Mouse (Mus musculus) retina, embryonic 14.5 days (tissue): ENCODE results near the gene Ptprn2.
A peak's percentile ranks its signal among the peaks of the same experiment; 100 is the strongest.

Experiments
- DNase-seq: peaks from one replicate; pipeline ENCODE4 v3.0.0-alpha.2; 2015; ENCODE audit warnings: low spot score

Gene Ptprn2

GRCm38 (mm10) chr12:116892584-116892983, 407.1 kb downstream of the Ptprn2 start:
- DNase-seq: no peak

GRCm38 (mm10) chr12:116896651-116897050, 411.1 kb downstream of the Ptprn2 start:
- no peak for DNase-seq

- DNase-seq: peak; percentile 42
These were observed 416.3 kb downstream of the Ptprn2 start for GRCm38 (mm10) chr12:116901773-116902172.

GRCm38 (mm10) chr12:116907424-116907823, 421.9 kb downstream of the Ptprn2 start:
- DNase-seq: peak; percentile 42

- DNase-seq: peak; percentile 39
These were observed 423.1 kb downstream of the Ptprn2 start for GRCm38 (mm10) chr12:116908668-116909067.

- no peak for DNase-seq
These were observed 431.3 kb downstream of the Ptprn2 start for GRCm38 (mm10) chr12:116916776-116917175.

GRCm38 (mm10) chr12:116919185-116919584, 433.7 kb downstream of the Ptprn2 start:
- DNase-seq: no peak

- DNase-seq: peak; percentile 74
These were observed 434.4 kb downstream of the Ptprn2 start for GRCm38 (mm10) chr12:116919691-116920526.

GRCm38 (mm10) chr12:116927115-116927514, 441.6 kb downstream of the Ptprn2 start:
- no peak for DNase-seq

- DNase-seq: no peak
These were observed 442.0 kb downstream of the Ptprn2 start for GRCm38 (mm10) chr12:116927516-116927915.

GRCm38 (mm10) chr12:116938158-116938854, 452.8 kb downstream of the Ptprn2 start:
- DNase-seq: no peak

GRCm38 (mm10) chr12:116943883-116944282, 458.4 kb downstream of the Ptprn2 start:
- DNase-seq: no peak

GRCm38 (mm10) chr12:116948151-116948928, 462.8 kb downstream of the Ptprn2 start:
- DNase-seq: no peak

- no peak for DNase-seq
These were observed 464.2 kb downstream of the Ptprn2 start for GRCm38 (mm10) chr12:116949726-116950125.

- no peak for DNase-seq
These were observed 467.1 kb downstream of the Ptprn2 start for GRCm38 (mm10) chr12:116952452-116953205.

GRCm38 (mm10) chr12:116959164-116959563, 473.6 kb downstream of the Ptprn2 start:
- no peak for DNase-seq

GRCm38 (mm10) chr12:116963906-116964305, 478.4 kb downstream of the Ptprn2 start:
- DNase-seq: no peak

GRCm38 (mm10) chr12:116968215-116968939, 482.9 kb downstream of the Ptprn2 start:
- DNase-seq: no peak

GRCm38 (mm10) chr12:116975547-116975946, 490.0 kb downstream of the Ptprn2 start:
- DNase-seq: no peak

- DNase-seq: no peak
These were observed 491.5 kb downstream of the Ptprn2 start for GRCm38 (mm10) chr12:116976981-116977380.

GRCm38 (mm10) chr12:116978201-116978600, 492.7 kb downstream of the Ptprn2 start:
- no peak for DNase-seq
